Mouse (Mus musculus): ENCODE measurements around the gene Rffl.

GRCm38 (mm10) chr11:82764438-82764924, 106.5 kb downstream of the Rffl start:
- TF ChIP-seq CTCF (IDR thresholded peaks at IDR 0.05; ENCODE audit: low read depth, low read length) (no peak), POLR2A (IDR thresholded peaks at IDR 0.05; ENCODE audit: insufficient read depth, low read length) (no peak), EP300 (IDR thresholded peaks at IDR 0.05; ENCODE audit: insufficient read depth, low read depth, low read length) (no peak)

Data from ES-Bruce4 (cell line).